Mouse (Mus musculus): Measurements from ENCODE around the gene Grin2c.

- TF ChIP-seq TAL1 (IDR thresholded peaks at IDR 0.05; ENCODE audit: low read length) (no peak), GATA1 (IDR thresholded peaks at IDR 0.05; ENCODE audit: low read length) (no peak)
These were observed 4.4 kb upstream of the Grin2c start for GRCm38 (mm10) chr11:115271481-115271880.

Data from erythroblast, embryonic 14.5 days (primary cell).